Mouse (Mus musculus) midbrain, postnatal 0 days (tissue): Measurements from ENCODE around the gene Pla2g10. TPM values are rescaled to one million over a fixed set of nuclear protein-coding genes. Genes with fewer than 3 reads are reported as not detected.
"Not testable (repeated sequence)": the region's sequence is repeated elsewhere in the genome, so short reads cannot be mapped to it uniquely, and the experiment has no call there.

Source experiments
- ATAC-seq: fragments of 200-750 bp; cut with Nextera tagmentation; 2 replicates; pipeline ENCODE4 v1.8.0; 2017; ENCODE audit warnings: moderate number of reproducible peaks, mild to moderate bottlenecking, moderate TSS enrichment, moderate library complexity; ENCODE audit not compliant: low FRiP score
- DNase-seq: peaks from one replicate; pipeline ENCODE4 v3.0.0-alpha.2; 2015; ENCODE audit warnings: low spot score
- H3K27ac ChIP-seq: fragments of 300-500 bp; sonication (generic); 2 replicates; pipeline ENCODE4 v1.5.1; 2014; ENCODE audit warnings: low read depth, mild to moderate bottlenecking, low read length, mixed read lengths
- H3K27me3 ChIP-seq: fragments of 300-500 bp; sonication (generic); 2 replicates; pipeline ENCODE4 v1.6.1; 2014; ENCODE audit warnings: low read length, control low read depth, mixed read lengths; ENCODE audit not compliant: insufficient read depth
- H3K36me3 ChIP-seq: fragments of 300-500 bp; sonication (generic); 2 replicates; pipeline ENCODE4 v1.6.1; 2014; ENCODE audit warnings: low read length, control low read depth, mixed read lengths; ENCODE audit not compliant: insufficient read depth
- H3K4me1 ChIP-seq: fragments of 300-500 bp; sonication (generic); 2 replicates; pipeline ENCODE4 v1.6.1; 2014; ENCODE audit warnings: mild to moderate bottlenecking, control low read depth, antibody characterized with exemption, low read length, mixed read lengths; ENCODE audit not compliant: insufficient read depth
- H3K4me2 ChIP-seq: fragments of 300-500 bp; sonication (generic); 2 replicates; pipeline ENCODE4 v1.6.1; 2014; ENCODE audit warnings: low read depth, mild to moderate bottlenecking, low read length, mixed read lengths; ENCODE audit not compliant: poor library complexity, severe bottlenecking
- H3K4me3 ChIP-seq: fragments of 300-500 bp; sonication (generic); 2 replicates; pipeline ENCODE4 v1.5.1; 2014; ENCODE audit warnings: low read depth, mild to moderate bottlenecking, low read length, moderate library complexity
- H3K9ac ChIP-seq: fragments of 300-500 bp; sonication (generic); replicated peaks from 2 replicates; pipeline ENCODE4 v1.6.1; 2014; ENCODE audit warnings: mild to moderate bottlenecking, low read length, moderate library complexity, mixed read lengths; ENCODE audit not compliant: poor library complexity, severe bottlenecking
- H3K9me3 ChIP-seq: fragments of 300-500 bp; sonication (generic); 2 replicates; pipeline ENCODE4 v1.6.1; 2016; ENCODE audit warnings: low read length, control low read depth
- CTCF ChIP-seq: IDR thresholded peaks from 2 replicates; pipeline ENCODE4 v1.5.1; 2016; ENCODE audit warnings: antibody characterized with exemption, mild to moderate bottlenecking
- WGBS: fragments of 180-500 bp; shearing (Covaris S2); extraction: QIAGEN DNeasy Blood & Tissue Kit; methylation state at CpG from one replicate; pipeline ENCODE4 v1.1.7; 2014; 5-methylcytosine and 5-hydroxymethylcytosine counted together
- polyA plus RNA-seq: library from polyadenylated mRNA; unstranded; fragments of >200 nt; fragmentation: Nextera tagmentation; extraction: Ambion mirVana; gene quantifications from 2 replicates; pipeline ENCODE4 v1.2.1, GENCODE M21; 2015
- total RNA-seq: library from RNA; depleted of rRNA; stranded (reverse); fragments of >200 nt; gene quantifications from 2 replicates; pipeline ENCODE4 v1.2.3, GENCODE M21; 2014; rRNA removed

The Pla2g10 gene
- total RNA-seq (not detected in 2 replicates), polyA plus RNA-seq (not detected in 2 replicates)

DNA sequence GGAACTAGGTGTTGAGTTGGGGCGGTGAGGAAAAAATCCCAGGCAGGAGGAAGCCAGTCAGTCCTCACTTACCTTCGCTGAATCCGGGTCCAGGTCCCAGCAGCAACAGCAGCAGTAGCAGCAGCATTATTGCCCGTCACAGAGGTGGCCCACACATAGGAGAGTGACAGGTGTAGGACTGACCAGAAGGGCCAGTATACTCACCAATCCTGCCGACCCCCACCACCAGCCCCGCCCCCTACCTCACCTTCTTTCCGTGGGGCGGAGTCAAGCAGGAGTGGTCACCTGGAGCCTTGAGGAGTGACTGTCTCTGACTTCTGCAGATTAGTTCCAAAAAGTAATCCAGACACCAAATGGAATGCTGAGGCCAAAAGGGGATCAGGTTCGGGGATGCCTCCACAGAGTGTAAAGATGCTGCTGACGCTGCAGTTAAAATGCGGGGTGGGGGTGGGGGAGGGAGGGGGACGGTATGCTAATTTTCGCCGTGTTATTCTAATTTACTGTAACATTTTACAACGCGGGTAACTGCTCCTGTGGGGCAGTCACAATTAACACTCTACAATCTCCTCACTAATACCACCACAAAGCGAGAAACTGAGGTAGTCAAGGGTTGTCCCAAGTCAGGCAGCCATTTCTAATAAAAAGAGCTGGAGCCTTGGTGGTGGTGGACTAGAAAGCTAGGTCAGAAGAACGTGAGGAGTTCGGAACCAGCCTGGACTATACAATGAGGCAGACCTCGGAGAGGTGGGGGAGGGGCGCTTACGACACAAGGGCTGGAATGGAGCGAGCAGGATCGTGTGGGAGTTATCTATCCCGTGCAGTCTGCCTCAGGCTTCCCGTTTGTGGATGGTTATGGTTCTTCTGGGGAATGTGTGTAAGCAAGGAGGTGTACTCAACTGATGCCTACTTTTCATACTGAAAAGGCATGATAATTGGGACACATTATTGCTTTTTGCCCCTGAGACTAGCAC lies at the start of gene Pla2g10:
TSS of gene Pla2g10 (minus strand) at position 699 of the 971 bp plus-strand sequence.
- Histone ChIP-seq H3K27ac (no peak within 1 kb of the TSS), H3K4me1 (no peaks in the 10 kb centered on the region), H3K27me3 (peaks cover 4% of the 10 kb centered on the region; the same call in 1 of the 2 replicates), H3K4me2 (peak within 1 kb of the TSS; percentile 9; the same call in 1 of the 2 replicates), H3K9me3 (no peaks in the 10 kb centered on the region), H3K4me3 (no peak within 1 kb of the TSS), H3K36me3 (peaks cover 9% of the 10 kb centered on the region; the same call in 1 of the 2 replicates), H3K9ac (no peak within 1 kb of the TSS)
- WGBS, result 11% methylated on average over 26 of the region's 26 CpGs
- TF ChIP-seq CTCF, result no peak
- DNase-seq (no peak), ATAC-seq (no peak)

DNA sequence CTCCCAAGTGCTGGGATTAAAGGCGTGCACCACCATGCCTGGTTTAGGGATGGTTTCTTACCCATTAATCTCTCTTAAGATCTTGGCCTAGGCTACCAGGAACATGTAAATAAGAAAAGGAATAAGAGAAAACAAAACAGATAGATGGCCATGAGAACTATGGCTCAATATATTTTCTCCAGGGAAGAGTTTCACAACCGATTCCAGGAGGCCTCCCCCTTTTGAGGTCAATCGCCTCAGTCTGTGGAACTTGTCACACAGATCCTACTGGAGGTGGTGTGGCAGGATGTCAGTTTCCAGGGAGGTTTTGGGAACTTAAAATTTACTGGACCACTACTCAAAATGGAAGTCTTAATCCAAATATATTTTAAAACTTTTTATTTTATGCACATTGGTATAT lies 43.9 kb upstream of the Pla2g10 start:
- WGBS, result 88% methylated on average over 3 of the region's 3 CpGs
- not testable (repeated sequence) for H3K9ac ChIP-seq, H3K36me3 ChIP-seq, H3K4me1 ChIP-seq, H3K4me2 ChIP-seq, H3K27me3 ChIP-seq, H3K4me3 ChIP-seq, DNase-seq, ATAC-seq, H3K27ac ChIP-seq, H3K9me3 ChIP-seq

DNA sequence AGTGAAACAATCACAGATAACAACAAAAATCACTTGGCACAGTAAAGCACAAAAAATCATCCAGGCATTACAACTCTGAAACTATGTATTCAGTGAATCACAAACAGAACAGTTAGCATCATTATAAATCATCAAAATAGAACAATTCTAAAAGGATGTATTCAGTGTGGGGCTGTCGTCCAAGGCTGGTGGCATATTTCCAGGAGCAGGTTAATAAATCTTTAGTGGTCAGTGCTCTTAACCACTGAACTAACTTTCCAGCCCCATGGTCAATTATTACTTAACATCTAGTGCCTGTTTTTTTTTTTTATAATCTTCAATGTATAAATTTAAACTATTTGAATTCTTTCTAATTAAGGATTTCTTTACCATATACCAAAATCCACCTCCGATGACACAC lies 43.2 kb upstream of the Pla2g10 start:
- H3K4me3 ChIP-seq, H3K27me3 ChIP-seq, DNase-seq, H3K4me2 ChIP-seq, H3K27ac ChIP-seq, ATAC-seq, H3K9me3 ChIP-seq, H3K36me3 ChIP-seq, H3K4me1 ChIP-seq, H3K9ac ChIP-seq: not testable (repeated sequence)
- 89% methylated on average over 2 of the region's 2 CpGs for WGBS

DNA sequence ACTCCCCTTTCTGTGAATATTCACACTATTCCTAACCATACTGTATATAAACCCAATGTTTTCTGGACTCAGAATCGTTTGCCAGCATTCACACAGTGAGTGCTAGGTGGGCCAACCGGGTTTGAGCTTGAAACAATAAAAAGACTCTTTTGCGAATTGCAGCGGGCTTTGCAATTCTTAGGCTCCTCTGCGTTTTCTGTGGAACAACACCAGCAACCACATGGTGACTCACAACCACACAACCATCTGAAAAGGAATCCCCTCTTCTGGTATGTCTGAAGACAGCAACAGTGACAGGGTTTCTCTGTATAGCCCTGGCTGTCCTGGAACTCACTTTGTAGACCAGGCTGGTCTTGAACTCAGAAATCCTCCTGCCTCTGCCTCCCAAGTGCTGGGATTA lies 41.3 kb upstream of the Pla2g10 start:
- not testable (repeated sequence) for H3K4me3 ChIP-seq, H3K9ac ChIP-seq, H3K4me2 ChIP-seq, H3K27me3 ChIP-seq, H3K9me3 ChIP-seq, H3K36me3 ChIP-seq, H3K4me1 ChIP-seq, ATAC-seq, DNase-seq, H3K27ac ChIP-seq
- 84% methylated on average over 5 of the region's 5 CpGs for WGBS

DNA sequence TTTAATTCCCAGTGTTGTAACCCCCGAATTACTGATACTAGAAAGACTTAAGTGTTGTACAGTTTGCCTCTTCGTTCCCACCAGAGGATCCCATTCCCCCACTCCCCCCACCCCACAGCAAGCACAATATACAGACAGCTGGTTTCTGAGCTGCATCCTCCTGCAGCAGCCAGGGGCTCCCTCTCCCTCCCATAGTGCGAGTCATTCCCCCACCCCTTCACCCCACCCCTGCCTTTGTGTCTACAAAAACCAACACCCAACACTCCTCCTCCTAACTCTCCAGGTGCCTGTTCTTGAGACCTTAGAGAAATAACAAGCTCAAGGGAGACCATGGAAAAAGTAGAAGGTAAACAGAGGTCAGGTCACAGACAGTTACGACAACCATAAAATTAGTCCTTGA lies 40.8 kb upstream of the Pla2g10 start:
- H3K4me1 ChIP-seq, H3K4me3 ChIP-seq, H3K27me3 ChIP-seq, H3K9ac ChIP-seq, H3K4me2 ChIP-seq, ATAC-seq, H3K9me3 ChIP-seq, H3K36me3 ChIP-seq, DNase-seq, H3K27ac ChIP-seq: not testable (repeated sequence)
- whole genome bisulfite sequencing, result 86% methylated on average over 4 of the region's 4 CpGs

DNA sequence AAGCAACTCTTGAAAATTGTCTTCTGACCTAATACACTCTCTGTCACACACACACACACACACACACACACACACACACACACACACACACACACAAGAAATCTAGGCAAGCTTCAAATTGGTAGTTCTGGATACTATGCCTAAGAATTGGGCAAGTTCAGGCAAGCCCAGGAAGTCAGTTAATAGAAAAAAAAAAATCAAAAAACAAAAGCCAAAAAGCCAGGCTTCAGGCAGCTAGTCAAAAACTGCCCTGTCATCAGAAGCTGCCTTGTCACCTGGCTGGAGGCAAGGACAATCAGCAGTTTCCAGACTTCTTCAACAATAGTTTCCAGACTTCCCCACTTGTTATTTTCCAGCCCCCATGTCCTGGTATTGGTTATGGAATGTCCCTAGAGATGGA lies 35.6 kb upstream of the Pla2g10 start:
- no peak overlapping the region for H3K4me2 ChIP-seq
- no peak for DNase-seq
- no peak overlapping the region for H3K27ac ChIP-seq
- no peaks in the 10 kb centered on the region for H3K36me3 ChIP-seq
- no peak for ATAC-seq
- H3K4me1 ChIP-seq, result no peaks in the 10 kb centered on the region
- no peaks in the 10 kb centered on the region for H3K9me3 ChIP-seq
- H3K27me3 ChIP-seq, result no peaks in the 10 kb centered on the region
- no peak overlapping the region for H3K9ac ChIP-seq
- H3K4me3 ChIP-seq, result no peak overlapping the region
- TF ChIP-seq CTCF, result no peak
